Mouse (Mus musculus): ENCODE measurements at regions not wholly inside any gene's neighbourhood (a gene's known extent, or its start where the extent isn't known, plus 50 kb on each side); places are given as distances from the start of the nearest gene placed in this dataset.

DNA sequence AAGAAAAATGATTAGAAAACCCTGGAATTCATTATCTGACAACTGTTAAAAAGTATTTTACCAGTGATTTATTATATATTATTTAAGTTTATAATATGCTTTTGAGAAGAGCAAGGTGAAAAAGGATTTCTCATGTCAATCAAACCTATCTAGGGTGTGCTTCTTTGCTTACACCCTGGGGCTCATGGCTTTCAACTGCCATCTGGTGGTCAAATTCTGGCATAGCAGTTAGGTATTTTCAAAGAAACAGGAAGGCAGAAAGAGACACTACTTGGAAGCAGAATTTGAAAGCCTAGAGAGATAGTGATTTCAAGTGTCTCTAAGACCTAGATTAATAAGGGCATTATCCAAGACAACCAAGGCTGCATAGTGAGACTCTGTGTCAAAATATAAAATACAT is 167.8 kb upstream of the Amot start:
- peak in 1 of 2 experiments; percentile 51 for DNase-seq (ENCODE audit: low spot score in 2 of 2)

GRCm38 (mm10) chrX:145651647-145652046 is 146.7 kb upstream of the Amot start:
- DNase-seq (ENCODE audit: low spot score in 2 of 2): no peak

DNA sequence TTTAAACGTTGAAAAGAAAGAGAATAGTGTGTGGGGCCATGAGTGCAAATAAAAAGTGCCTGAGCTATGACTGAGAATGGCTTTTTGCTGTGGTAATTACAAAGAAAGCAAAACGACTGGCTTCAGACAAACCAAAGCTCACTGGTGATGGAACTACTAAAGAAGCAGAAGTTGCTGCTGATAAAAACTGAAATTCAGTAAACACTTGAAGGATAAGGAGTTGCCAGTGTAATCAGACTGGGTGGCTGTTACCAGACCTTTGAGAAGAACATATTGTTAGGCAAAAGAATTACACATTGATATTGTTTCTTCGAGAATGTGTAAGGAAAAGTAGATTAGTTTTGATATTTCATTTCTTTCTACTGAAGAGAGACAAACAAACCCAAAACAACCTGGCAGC is 114.7 kb upstream of the Amot start:
- DNase-seq (ENCODE audit: low spot score in 2 of 2): no peak

DNA sequence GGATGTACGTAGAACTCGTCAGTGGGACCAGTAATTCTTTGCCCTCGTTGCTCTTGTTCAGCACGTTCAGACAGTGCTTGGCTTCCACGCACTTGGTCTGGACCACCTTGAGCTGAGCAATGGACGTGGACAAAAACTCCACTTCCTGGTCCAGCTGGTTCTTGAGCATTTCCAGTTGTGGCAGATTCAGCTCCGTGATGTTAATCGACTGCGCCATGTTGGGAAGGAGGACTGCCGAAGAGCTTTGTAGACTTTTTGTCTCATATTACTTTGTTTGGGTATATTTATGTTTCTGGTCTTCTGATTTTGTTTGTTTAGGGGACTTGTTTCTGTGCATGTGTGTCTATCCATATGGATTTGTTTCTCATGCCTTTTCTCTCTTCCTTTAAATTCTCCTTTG is 97.1 kb upstream of the Amot start:
- DNase-seq (ENCODE audit: low spot score in 2 of 2): no peak

GRCm38 (mm10) chrX:145590733-145591132 is 85.8 kb upstream of the Amot start:
- no peak for DNase-seq (ENCODE audit: low spot score in 2 of 2)

DNA sequence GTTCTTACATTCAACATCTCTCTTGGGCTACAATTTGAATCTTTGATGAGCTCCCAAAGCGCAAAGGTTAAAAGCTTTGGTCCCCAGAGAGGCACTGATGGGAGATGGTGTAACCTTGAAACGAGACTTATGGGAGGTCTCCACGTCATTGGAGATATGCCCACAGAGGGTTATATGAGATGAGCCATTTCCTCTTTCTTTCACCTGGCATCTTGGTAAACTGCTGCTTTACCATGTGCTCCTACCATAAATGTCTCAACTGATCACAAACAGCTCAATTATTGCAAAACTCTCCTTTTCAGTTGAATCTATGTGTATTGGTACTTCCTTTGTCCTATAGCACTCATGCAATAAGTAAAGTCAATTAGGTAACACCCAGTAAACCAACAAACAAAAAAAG is 62.5 kb upstream of the Amot start:
- DNase-seq (ENCODE audit: low spot score in 2 of 2): no peak

- DNase-seq (ENCODE audit: low spot score in 2 of 2): no peak
Observed at GRCm38 (mm10) chrX:145567073-145567472, 62.1 kb upstream of the Amot start.

DNA sequence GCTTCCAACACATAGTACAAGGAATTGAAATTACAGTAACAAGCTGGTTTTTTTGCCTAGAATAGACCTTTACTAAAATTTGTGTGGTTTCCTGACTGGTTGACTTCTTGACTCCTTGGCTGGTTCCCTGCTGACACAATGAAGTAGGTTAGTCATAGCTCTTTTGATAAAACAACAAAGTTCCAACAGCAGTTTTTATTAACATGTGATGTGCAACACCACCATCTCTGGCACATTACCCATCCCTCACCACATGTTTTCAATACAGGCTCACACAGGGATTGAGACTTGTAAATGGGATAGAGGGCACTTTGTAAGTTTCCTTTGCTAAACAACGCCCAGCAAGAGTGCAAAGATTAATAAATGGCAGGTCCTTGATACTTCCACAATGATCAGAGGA is 53.9 kb upstream of the Amot start:
- DNase-seq (ENCODE audit: low spot score in 2 of 2): no peak

All from layer of hippocampus, adult 18-20 months (tissue).